In the genomic region with DNA sequence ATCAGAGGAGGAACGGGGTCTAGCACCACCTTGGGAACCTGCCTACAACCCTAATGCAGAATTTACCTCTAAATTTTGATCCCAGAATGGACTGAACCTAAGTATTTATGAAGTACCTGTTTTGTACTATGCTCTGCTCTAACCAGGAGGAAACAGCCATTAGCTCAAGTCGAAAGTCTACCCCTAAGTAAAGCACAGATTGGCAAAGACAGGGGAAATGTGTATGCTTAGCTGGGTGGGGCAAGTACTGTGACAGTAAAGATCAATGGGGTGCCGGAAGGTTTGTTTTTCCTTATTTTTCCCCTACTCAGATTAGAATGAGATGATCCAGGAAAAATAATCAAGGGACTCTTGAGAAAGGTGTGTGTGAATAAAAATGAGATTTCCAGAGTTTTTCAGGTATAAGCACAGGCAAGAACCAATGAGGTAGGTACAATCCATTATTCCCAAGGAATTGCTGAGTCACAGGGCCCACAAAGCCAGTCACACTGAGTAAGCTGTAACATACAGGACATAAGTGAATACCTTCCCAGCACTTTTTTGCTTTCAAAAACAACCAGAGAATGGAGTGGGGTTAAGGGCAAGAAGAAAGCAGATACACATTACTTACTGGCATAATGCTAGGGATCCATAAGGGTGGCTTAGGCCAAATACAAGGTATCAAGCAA, we compare ENCODE assay signal across 22 mouse cellular contexts.
"Had no signal": no experiment of that assay in that cellular context is flagged by ENCODE, and none has a peak within 500 bp of the region (broad histone marks: within the 10 kb centered on the region; RNA-seq: fewer than 3 reads in every experiment).

No protein-coding gene starts in this region.

- DNase-seq: kidney, adult 2 months; kidney, postnatal 4 days; layer of hippocampus, adult 9-11 months; left cerebral cortex, postnatal 4 days; liver, postnatal 0 days; right cerebral cortex, postnatal 25 days; spleen, adult 18-20 months; thymus, adult 18-20 months; thymus, postnatal 36 days had no signal

- H3K4me3 ChIP-seq: kidney, embryonic 15.5 days; layer of hippocampus, adult 2 months; limb, embryonic 12.5 days; limb, embryonic 15.5 days; midbrain, embryonic 12.5 days; midbrain, embryonic 15.5 days; neural tube, embryonic 12.5 days; neural tube, embryonic 15.5 days had no signal

- ATAC-seq: liver, postnatal 0 days; lung, postnatal 0 days; midbrain, embryonic 15.5 days had no signal

- H3K9ac ChIP-seq: kidney, embryonic 15.5 days; limb, embryonic 12.5 days; limb, embryonic 15.5 days; liver, embryonic 14.5 days; liver, postnatal 0 days; lung, embryonic 14.5 days; midbrain, embryonic 12.5 days; midbrain, embryonic 15.5 days; neural tube, embryonic 12.5 days; neural tube, embryonic 15.5 days had no signal

- H3K4me2 ChIP-seq: kidney, embryonic 15.5 days; limb, embryonic 12.5 days; limb, embryonic 15.5 days; liver, embryonic 11.5 days; lung, embryonic 14.5 days; midbrain, embryonic 12.5 days; midbrain, embryonic 15.5 days; neural tube, embryonic 12.5 days; neural tube, embryonic 15.5 days had no signal

- H3K36me3 ChIP-seq: kidney, embryonic 15.5 days; limb, embryonic 12.5 days; limb, embryonic 15.5 days; midbrain, embryonic 12.5 days; midbrain, embryonic 15.5 days; neural tube, embryonic 12.5 days; neural tube, embryonic 15.5 days had no signal

- H3K27ac ChIP-seq: kidney, embryonic 15.5 days; layer of hippocampus, adult 2 months; limb, embryonic 12.5 days; limb, embryonic 15.5 days; liver, embryonic 14.5 days; macrophage; midbrain, embryonic 12.5 days; midbrain, embryonic 15.5 days; neural tube, embryonic 12.5 days; neural tube, embryonic 15.5 days had no signal

- H3K27me3 ChIP-seq: kidney, embryonic 15.5 days; limb, embryonic 15.5 days; midbrain, embryonic 15.5 days; neural tube, embryonic 12.5 days; neural tube, embryonic 15.5 days had no signal

- H3K9me3 ChIP-seq: kidney, embryonic 15.5 days; limb, embryonic 12.5 days; limb, embryonic 15.5 days; midbrain, embryonic 12.5 days; midbrain, embryonic 15.5 days; neural tube, embryonic 12.5 days; neural tube, embryonic 15.5 days had no signal
